Mouse (Mus musculus): Measurements from ENCODE around the gene Sgms1. TPM values are rescaled to one million over a fixed set of nuclear protein-coding genes. Genes with fewer than 3 reads are reported as not detected.

Sgms1 gene
- total RNA-seq, 2 experiments from 2014 or later: 23.4 to 27.2 TPM

DNA sequence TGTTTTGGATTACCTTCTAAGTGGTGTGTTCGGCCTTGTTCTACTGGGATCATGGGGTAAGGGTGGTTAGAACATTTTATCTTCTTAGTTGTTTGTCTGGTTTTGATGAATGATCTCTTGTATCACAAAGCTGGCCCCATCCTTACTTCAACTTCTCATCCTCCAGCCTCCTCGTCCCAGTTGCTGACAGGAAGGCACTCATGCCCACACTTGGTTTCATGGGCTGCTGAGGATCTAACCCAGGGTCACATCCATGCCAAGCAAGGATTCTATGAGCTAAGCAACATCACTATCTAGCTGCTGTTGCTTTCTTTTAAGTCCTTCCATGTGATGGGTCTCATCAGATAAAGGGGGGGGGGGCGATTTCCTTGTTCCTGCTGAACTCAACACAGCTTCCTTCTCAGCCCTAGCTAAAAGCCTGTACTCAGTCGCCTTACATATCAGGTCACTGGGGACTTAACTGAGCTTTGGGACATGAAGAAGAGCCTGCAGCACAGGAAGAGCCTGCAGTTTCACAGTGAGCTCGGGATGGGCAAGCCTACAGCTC, 86.6 kb downstream of the Sgms1 start:
- no peak for DNase-seq
- intact Hi-C loops (cut with DNase I): no loop called here

DNA sequence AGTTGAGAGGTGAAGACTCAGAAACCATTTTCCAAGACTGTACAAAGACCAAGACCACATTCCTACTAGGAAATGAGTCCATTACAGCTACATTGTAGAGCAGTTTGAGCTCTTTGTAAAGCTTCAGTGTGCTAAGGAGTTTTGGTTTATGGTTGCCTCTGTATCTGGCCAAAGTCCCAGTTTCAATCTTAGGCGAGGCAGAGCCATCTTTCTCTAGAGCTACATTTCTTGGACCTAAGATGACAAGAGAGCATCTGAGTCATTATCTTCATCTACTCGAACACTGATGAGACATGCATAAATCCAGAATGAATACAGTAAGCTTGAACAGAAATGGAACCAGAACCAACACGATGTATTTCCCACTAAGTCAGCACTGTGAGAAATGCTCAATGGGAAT, 87.9 kb downstream of the Sgms1 start:
- intact Hi-C loops (cut with DNase I): no loop called here
- no peak for DNase-seq

DNA sequence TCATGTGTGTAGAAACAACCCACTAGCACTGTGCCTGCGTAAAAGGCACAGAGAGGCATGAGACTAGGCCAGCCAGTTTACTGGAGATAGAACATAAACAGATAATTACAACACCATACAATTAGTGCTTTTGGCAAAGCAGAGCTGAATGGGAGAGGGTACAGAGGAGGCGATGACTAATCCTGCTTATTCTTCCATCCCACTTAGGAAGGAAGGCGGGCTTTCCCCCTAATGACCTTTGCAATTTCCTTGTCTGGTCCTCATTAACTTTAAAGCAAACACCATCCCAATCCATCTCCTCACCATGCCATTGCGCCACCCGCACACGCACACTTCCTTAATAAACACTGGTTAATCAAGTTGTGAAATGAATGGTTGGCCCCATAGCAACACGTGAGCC, 91.3 kb downstream of the Sgms1 start:
- no peak for DNase-seq
- intact Hi-C loops (cut with DNase I): no loop called here

- intact Hi-C loops (cut with DNase I): no loop called here
- DNase-seq: no peak
Measured at GRCm38 (mm10) chr19:32296863-32297262, 92.7 kb downstream of the Sgms1 start.

DNA sequence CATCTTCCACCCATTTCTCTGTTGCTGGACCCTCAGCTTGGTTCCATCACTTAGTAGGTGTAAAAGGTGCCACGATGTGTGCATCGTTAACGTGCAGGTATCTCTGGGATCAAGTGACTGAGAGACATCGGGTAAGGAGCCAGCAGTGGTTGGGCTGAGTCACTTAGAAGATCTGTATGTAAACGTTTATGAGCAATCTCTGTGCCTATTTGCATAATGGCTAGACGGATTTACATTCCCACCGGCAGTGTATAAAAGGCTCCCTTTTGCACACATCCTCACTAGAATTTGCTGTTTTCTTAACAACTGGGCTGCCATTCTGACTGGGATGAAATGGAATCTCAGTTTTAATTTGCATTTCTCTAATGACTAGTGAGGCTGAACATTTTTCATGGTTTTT, 93.9 kb downstream of the Sgms1 start:
- no peak for DNase-seq
- intact Hi-C loops (cut with DNase I): no loop called here

GRCm38 (mm10) chr19:32292782-32293776, 96.4 kb downstream of the Sgms1 start:
- intact Hi-C loops (cut with DNase I): no loop called here
- DNase-seq: no peak

DNA sequence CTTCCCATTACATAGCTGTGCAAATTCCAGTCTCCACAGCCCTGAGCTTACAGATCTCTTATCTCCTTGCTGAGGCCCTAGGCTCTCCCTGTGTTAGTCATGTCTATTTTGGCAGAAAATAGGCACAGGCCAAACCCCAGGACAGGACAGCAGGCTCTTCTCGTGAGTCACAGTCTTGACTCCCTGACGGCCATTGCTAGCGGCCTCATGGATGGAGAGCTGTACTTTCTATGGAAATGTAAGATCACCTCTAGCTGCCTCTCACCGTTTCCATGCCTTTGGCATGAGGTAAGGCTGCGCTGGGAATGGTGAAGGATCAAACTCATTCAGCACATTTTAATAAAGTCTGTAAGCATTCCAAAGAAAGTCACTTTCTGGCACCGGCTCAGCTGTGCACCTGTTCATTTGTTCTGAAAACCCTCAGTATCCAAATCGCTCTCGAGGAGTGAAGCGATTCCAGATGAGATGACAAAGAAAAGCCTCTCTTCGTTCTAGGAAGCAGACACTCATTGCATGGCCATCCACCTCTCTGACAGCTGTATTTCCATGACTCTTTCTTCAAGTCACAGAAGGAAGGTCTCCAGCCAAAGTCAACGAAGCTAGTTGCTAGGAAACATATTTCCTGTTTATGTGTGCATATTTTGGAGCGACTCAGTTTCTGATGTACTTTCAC, 97.3 kb downstream of the Sgms1 start:
- DNase-seq: peak; percentile 6
- intact Hi-C loops (cut with DNase I): no loop called here

DNA sequence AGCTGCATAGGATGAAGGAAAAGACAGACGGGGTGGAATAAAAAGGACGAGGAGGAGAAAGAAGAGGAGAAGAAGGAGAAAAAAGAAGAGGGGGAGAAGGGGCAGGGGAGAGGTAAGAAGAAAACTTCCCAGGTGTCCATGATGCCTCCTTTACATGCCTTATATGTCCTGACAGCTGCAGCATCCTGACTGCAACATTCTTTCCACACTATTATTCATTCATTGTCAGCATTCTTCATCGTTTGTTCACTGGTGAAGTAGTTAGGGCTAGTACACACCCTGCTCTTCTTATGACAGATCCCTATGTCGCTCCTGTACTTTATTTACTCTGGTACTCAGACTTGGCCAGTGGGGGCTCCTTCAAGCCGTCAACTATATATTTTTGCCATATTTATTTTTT, 98.4 kb downstream of the Sgms1 start:
- DNase-seq: no peak

GRCm38 (mm10) chr19:32288895-32289294, 100.6 kb downstream of the Sgms1 start:
- intact Hi-C loops (cut with DNase I): no loop called here
- no peak for DNase-seq

More for the DNA sequence above, 98.4 kb downstream of the Sgms1 start:
- intact Hi-C loops (cut with DNase I): no loop called here

GRCm38 (mm10) chr19:32287839-32288238, 101.7 kb downstream of the Sgms1 start:
- intact Hi-C loops (cut with DNase I): no loop called here

DNA sequence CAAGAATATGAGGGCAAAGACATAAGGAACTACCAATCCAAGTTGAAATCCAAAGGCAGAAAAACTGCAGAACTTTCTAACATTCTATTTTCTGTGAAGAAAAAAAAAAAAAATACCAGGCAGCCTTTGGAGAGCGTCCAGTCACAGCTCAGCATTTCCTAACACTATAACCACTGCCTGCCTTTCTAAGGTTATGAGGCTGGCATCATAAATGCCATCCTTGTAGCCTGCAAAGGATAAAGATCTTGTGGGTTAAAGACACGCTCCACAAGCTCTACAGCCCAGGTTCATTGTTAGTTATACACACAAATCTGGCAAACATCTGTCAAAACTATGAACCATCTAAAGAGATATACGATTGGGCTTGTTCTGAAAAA, 104.1 kb downstream of the Sgms1 start:
- no peak for DNase-seq
- intact Hi-C loops (cut with DNase I): no loop called here

More at GRCm38 (mm10) chr19:32287839-32288238, 101.7 kb downstream of the Sgms1 start:
- DNase-seq: no peak

- intact Hi-C loops (cut with DNase I): no loop called here
- DNase-seq: no peak
Measured at GRCm38 (mm10) chr19:32284681-32285454, 104.6 kb downstream of the Sgms1 start.

GRCm38 (mm10) chr19:32281917-32282316, 107.6 kb downstream of the Sgms1 start:
- DNase-seq: no peak
- intact Hi-C loops (cut with DNase I): no loop called here

DNA sequence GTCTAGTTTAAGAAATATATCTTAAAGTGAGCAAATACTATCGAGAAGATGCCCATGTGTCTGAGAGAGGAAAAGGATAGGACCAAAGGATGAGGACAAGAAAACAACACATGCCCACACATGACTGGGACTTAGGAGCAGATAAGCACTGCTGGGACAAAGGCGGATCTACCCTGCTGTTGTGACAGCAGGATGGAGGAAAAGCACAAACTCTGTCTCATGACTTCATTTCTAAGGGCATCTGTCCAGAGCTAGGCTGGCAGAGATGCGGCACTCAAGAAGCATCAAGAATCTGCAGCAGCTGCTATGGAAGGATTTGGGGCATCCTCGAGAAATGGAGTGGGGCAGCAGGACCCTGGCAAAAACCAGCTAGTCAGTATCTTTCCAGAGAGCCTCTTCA, 109.1 kb downstream of the Sgms1 start:
- intact Hi-C loops (cut with DNase I): no loop called here
- no peak for DNase-seq

GRCm38 (mm10) chr19:32279400-32279799, 110.1 kb downstream of the Sgms1 start:
- no peak for DNase-seq
- intact Hi-C loops (cut with DNase I): no loop called here

GRCm38 (mm10) chr19:32277869-32278268, 111.6 kb downstream of the Sgms1 start:
- intact Hi-C loops (cut with DNase I): no loop called here
- no peak for DNase-seq

DNA sequence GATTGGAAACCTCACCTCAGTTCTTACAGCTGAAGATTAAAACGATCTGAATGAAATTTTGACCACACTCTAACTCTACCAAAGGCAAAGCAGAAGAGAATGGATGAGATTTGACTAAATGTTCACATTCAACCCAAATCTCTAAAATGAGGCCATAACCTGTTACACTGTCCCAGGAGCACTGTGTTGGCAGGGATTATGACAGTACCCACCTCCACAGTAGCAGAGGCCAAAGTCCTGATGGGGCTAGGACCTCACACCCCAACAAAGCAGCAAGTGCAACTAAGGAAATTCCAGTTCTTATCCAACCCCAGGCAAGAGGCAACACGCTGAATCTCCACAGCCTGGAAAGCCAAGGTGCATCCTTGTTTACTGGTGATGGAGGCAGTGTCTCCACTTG, 112.2 kb downstream of the Sgms1 start:
- intact Hi-C loops (cut with DNase I): no loop called here
- DNase-seq: no peak

- no peak for DNase-seq
- intact Hi-C loops (cut with DNase I): no loop called here
Measured at GRCm38 (mm10) chr19:32276817-32277216, 112.7 kb downstream of the Sgms1 start.

DNA sequence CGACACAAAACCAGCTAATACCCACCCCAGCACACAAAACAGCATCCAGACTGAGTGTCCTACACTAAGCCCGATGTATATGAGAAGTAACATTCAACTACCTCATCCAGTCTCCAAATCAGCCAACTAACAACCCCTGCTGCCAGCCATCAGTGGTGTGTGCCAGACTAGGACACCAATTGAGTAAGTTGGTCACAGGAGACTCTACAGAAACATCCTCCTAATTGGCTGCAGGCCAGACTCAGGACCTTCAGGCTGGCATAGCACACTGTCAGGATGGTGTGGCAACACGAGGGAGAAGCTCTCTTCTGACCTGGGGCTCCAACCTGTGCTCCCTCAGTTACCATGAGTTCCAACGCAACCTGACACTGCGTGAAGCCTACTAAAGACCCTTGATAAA, 113.3 kb downstream of the Sgms1 start:
- DNase-seq: no peak
- intact Hi-C loops (cut with DNase I): no loop called here

GRCm38 (mm10) chr19:32275068-32275925, 114.2 kb downstream of the Sgms1 start:
- no peak for DNase-seq
- intact Hi-C loops (cut with DNase I): no loop called here
